Mouse (Mus musculus) ES-E14 (cell line): Measurements from ENCODE around the gene Sfxn5. TPM values are rescaled to one million over a fixed set of nuclear protein-coding genes. Genes with fewer than 3 reads are reported as not detected.

ENCODE experiments used
- DNase-seq: peaks from one replicate; pipeline ENCODE4 v3.0.0-alpha.2; 2013; ENCODE audit warnings: low read depth, low spot score
- H3K27ac ChIP-seq: 2 replicates; pipeline ENCODE4 v1.5.1; 2012; ENCODE audit warnings: low read depth, mild to moderate bottlenecking, low read length, moderate library complexity, mixed read lengths; ENCODE audit not compliant: poor library complexity, insufficient read depth, severe bottlenecking
- H3K36me3 ChIP-seq: 2 replicates; pipeline ENCODE4 v1.6.1; 2012; ENCODE audit warnings: mild to moderate bottlenecking, low read length, moderate library complexity, mixed read lengths; ENCODE audit not compliant: control insufficient read depth, poor library complexity, insufficient read depth, severe bottlenecking
- H3K4me1 ChIP-seq, 2 experiments: fragments of 150-350 bp in 1 of 2; sonication (generic) in 1 of 2; 2 replicates each; pipeline ENCODE4 v1.6.1; 2012; ENCODE audit warnings: low read length in 2 of 2, mild to moderate bottlenecking in 1 of 2, mixed read lengths in 1 of 2; ENCODE audit not compliant: control insufficient read depth in 2 of 2, insufficient read depth in 2 of 2, poor library complexity in 1 of 2
- H3K4me3 ChIP-seq, 2 experiments: fragments of 150-350 bp in 1 of 2; sonication (generic) in 1 of 2; 2 replicates each; pipeline ENCODE4 v1.5.1; 2012; ENCODE audit warnings: low read length in 2 of 2, low read depth in 1 of 2, mild to moderate bottlenecking in 1 of 2, mixed read lengths in 1 of 2; ENCODE audit not compliant: insufficient read depth in 1 of 2, poor library complexity in 1 of 2, severe bottlenecking in 1 of 2
- H3K9ac ChIP-seq: 2 replicates; pipeline ENCODE4 v1.6.1; 2012; ENCODE audit warnings: low read depth, mild to moderate bottlenecking, low read length, mixed read lengths; ENCODE audit not compliant: poor library complexity, insufficient read depth, severe bottlenecking
- H3K9me3 ChIP-seq: fragments of 150-350 bp; sonication (generic); 2 replicates; pipeline ENCODE4 v1.6.1; 2012; ENCODE audit warnings: low read depth, mild to moderate bottlenecking, low read length; ENCODE audit not compliant: control insufficient read depth, insufficient read depth
- CHD2 ChIP-seq: IDR thresholded peaks from 2 replicates; pipeline ENCODE4 v1.6.1; 2014; ENCODE audit warnings: mild to moderate bottlenecking, low read depth, low read length, inconsistent platforms
- HCFC1 ChIP-seq: IDR thresholded peaks from 2 replicates; pipeline ENCODE4 v1.6.1; 2012; ENCODE audit warnings: low read length, inconsistent platforms, borderline replicate concordance; ENCODE audit not compliant: insufficient read depth
- MAFK ChIP-seq: IDR thresholded peaks from 2 replicates; pipeline ENCODE4 v1.6.1; 2014; ENCODE audit warnings: mild to moderate bottlenecking, low read depth, low read length, inconsistent platforms; ENCODE audit not compliant: insufficient read depth
- ZC3H11A ChIP-seq: IDR thresholded peaks from 2 replicates; pipeline ENCODE4 v1.6.1; 2012; ENCODE audit warnings: low read depth, mild to moderate bottlenecking, inconsistent platforms, low read length, borderline replicate concordance
- ZNF384 ChIP-seq: IDR thresholded peaks from 2 replicates; pipeline ENCODE4 v1.6.1; 2012; ENCODE audit warnings: low read depth, low read length, inconsistent platforms
- in situ Hi-C, 2 experiments: fragments of 600-800 bp; cut with MboI; formaldehyde crosslinking; loops; one replicate each; pipeline ENCODE4 v1.15.1; 2025; ENCODE audit warnings: low sequenced_read_pairs in 2 of 2, inconsistent platforms in 1 of 2; ENCODE audit not compliant: unreplicated experiment in 2 of 2
- total RNA-seq: library from RNA; depleted of rRNA; stranded (reverse); fragments of 300-350 nt; gene quantifications from 2 replicates; pipeline ENCODE4 v1.2.3, GENCODE M21; 2012

Gene Sfxn5
- total RNA-seq, 1 experiment, result 4.9 TPM

- Histone ChIP-seq H3K27ac (no peak overlapping the region), H3K4me1 (peaks cover 0 to 14% of the 10 kb centered on the region in 2 experiments; a peak in 2 of 4 replicates)
- in situ Hi-C loops, result no loop called here
Measured at GRCm38 (mm10) chr6:85295384-85296167, 37.6 kb downstream of the Sfxn5 start.

GRCm38 (mm10) chr6:85294004-85294379 lies 39.2 kb downstream of the Sfxn5 start:
- Histone ChIP-seq H3K36me3 (no peaks in the 10 kb centered on the region), H3K9me3 (no peaks in the 10 kb centered on the region), H3K4me1 (peaks cover 0 to 14% of the 10 kb centered on the region in 2 experiments; a peak in 2 of 4 replicates), H3K4me3 (no peak overlapping the region), H3K9ac (no peak overlapping the region), H3K27ac (peak overlapping the region; percentile 38; the same call in 1 of the 2 replicates)
- in situ Hi-C loops, result no loop called here
- no peak for DNase-seq
- no peak for TF ChIP-seq ZNF384
- no peak for TF ChIP-seq MAFK
- TF ChIP-seq HCFC1, result no peak
- TF ChIP-seq ZC3H11A, result no peak
- TF ChIP-seq CHD2, result no peak

More at GRCm38 (mm10) chr6:85295384-85296167, 37.6 kb downstream of the Sfxn5 start:
- H3K4me3 ChIP-seq, result no peak overlapping the region
- no peak overlapping the region for H3K9ac ChIP-seq
- DNase-seq, result no peak
- no peaks in the 10 kb centered on the region for H3K36me3 ChIP-seq
- no peaks in the 10 kb centered on the region for H3K9me3 ChIP-seq
- TF ChIP-seq ZNF384 (no peak), ZC3H11A (no peak), HCFC1 (no peak), CHD2 (no peak), MAFK (no peak)

GRCm38 (mm10) chr6:85293255-85294003 lies 39.8 kb downstream of the Sfxn5 start:
- in situ Hi-C loops, result no loop called here
- no peak overlapping the region for H3K4me3 ChIP-seq
- TF ChIP-seq ZC3H11A, result no peak
- no peak for TF ChIP-seq MAFK
- TF ChIP-seq ZNF384, result no peak
- peak overlapping the region; percentile 38; the same call in 1 of the 2 replicates for H3K27ac ChIP-seq
- peaks cover 0 to 14% of the 10 kb centered on the region in 2 experiments; a peak in 2 of 4 replicates for H3K4me1 ChIP-seq
- H3K9me3 ChIP-seq, result no peaks in the 10 kb centered on the region
- no peaks in the 10 kb centered on the region for H3K36me3 ChIP-seq
- no peak overlapping the region for H3K9ac ChIP-seq
- DNase-seq, result no peak

- no peak overlapping the region for H3K27ac ChIP-seq
- TF ChIP-seq MAFK, result no peak
- TF ChIP-seq ZNF384, result no peak
- TF ChIP-seq CHD2, result no peak
- TF ChIP-seq HCFC1, result no peak
- TF ChIP-seq ZC3H11A, result peak; percentile 38; the same call in 1 of the 2 replicates
- no peak overlapping the region for H3K9ac ChIP-seq
- in situ Hi-C loops, result no loop called here
- no peaks in the 10 kb centered on the region for H3K36me3 ChIP-seq
- no peak overlapping the region for H3K4me3 ChIP-seq
- no peak for DNase-seq
- no peaks in the 10 kb centered on the region for H3K9me3 ChIP-seq
- peaks cover 5 to 16% of the 10 kb centered on the region in 2 experiments; a peak in 2 of 4 replicates for H3K4me1 ChIP-seq
Measured at GRCm38 (mm10) chr6:85290869-85291824, 42.1 kb downstream of the Sfxn5 start.
